Mouse (Mus musculus) kidney, adult 2 months (tissue): ENCODE data around the gene Slc44a1. TPM values are rescaled to one million over a fixed set of nuclear protein-coding genes. Genes with fewer than 3 reads are reported as not detected.

Experiments
- DNase-seq: peaks from one replicate; pipeline ENCODE4 v3.0.0; 2021
- H3K27ac ChIP-seq: fragments of 200-500 bp; 2 replicates; pipeline ENCODE4 v1.5.1; 2012; ENCODE audit warnings: low read depth, low read length, control low read depth, inconsistent platforms; ENCODE audit not compliant: insufficient read depth
- H3K27me3 ChIP-seq: fragments of 200-500 bp; replicated peaks from 2 replicates; pipeline ENCODE4 v1.6.1; 2012; ENCODE audit warnings: mild to moderate bottlenecking, moderate library complexity, low read length, inconsistent platforms; ENCODE audit not compliant: control insufficient read depth, insufficient read depth
- H3K36me3 ChIP-seq: fragments of 200-500 bp; 2 replicates; pipeline ENCODE4 v1.6.1; 2012; ENCODE audit warnings: mild to moderate bottlenecking, moderate library complexity, low read length, inconsistent platforms; ENCODE audit not compliant: control insufficient read depth, insufficient read depth
- H3K4me1 ChIP-seq: fragments of 200-500 bp; 2 replicates; pipeline ENCODE4 v1.6.1; 2011; ENCODE audit warnings: low read length; ENCODE audit not compliant: control insufficient read depth, insufficient read depth
- H3K4me3 ChIP-seq: fragments of 200-500 bp; 2 replicates; pipeline ENCODE4 v1.5.1; 2011; ENCODE audit warnings: mild to moderate bottlenecking, low read depth, low read length, control low read depth; ENCODE audit not compliant: insufficient read depth
- CTCF ChIP-seq: fragments of 200-500 bp; conservative IDR thresholded peaks from 2 replicates; pipeline ENCODE4 v1.5.1; 2011; ENCODE audit warnings: low read depth, mild to moderate bottlenecking, control low read depth, low read length, moderate library complexity, mixed read lengths; ENCODE audit not compliant: insufficient read depth, insufficient read length
- POLR2A ChIP-seq: fragments of 200-500 bp; IDR thresholded peaks from one replicate; pipeline ENCODE4 v1.6.1; 2011; ENCODE audit warnings: low read depth, low read length, control low read depth
- WGBS: fragments of 180-500 bp; shearing (Covaris S2); methylation state at CpG from one replicate; pipeline ENCODE4 v1.1.7; 2018; 5-methylcytosine and 5-hydroxymethylcytosine counted together
- polyA plus RNA-seq: library from polyadenylated mRNA; depleted of rRNA; stranded (reverse); fragments of >200 nt; gene quantifications from 2 replicates; pipeline ENCODE4 v1.2.3, GENCODE M21; 2012

Gene Slc44a1
- polyA plus RNA-seq, 1 experiment: 26.5 TPM

DNA sequence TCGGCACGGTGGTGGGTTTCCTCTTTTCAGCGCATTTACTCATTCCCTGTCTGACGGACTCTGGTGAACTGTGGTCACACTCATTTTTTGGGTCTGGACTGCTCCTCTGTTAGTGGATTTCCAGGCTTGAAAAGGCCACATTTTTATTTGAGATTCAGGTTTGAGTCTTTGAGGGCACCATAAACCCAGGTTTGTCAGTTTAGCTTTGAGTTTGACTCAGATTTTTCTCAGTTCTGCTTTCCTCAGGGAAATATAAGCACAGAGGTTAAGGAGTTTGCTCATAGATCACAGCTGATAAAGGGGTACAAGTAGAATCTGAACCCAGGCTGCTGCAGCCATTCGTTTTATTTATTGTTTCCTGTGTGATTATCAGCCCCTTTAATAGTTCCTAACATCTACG lies 180.9 kb downstream of the Slc44a1 start:
- H3K27ac ChIP-seq: peak overlapping the region; percentile 11; the same call in 1 of the 2 replicates
- no peaks in the 10 kb centered on the region for H3K27me3 ChIP-seq
- 0 out of 2 replicates have a peak, but pooled peaks cover 2% of the 10 kb centered on the region for H3K4me1 ChIP-seq
- DNase-seq: peak; percentile 49
- H3K4me3 ChIP-seq: no peak overlapping the region
- H3K36me3 ChIP-seq: no peaks in the 10 kb centered on the region
- 43% methylated on average over 6 of the region's 6 CpGs for WGBS
- no peak for TF ChIP-seq CTCF
- no peak for TF ChIP-seq POLR2A

DNA sequence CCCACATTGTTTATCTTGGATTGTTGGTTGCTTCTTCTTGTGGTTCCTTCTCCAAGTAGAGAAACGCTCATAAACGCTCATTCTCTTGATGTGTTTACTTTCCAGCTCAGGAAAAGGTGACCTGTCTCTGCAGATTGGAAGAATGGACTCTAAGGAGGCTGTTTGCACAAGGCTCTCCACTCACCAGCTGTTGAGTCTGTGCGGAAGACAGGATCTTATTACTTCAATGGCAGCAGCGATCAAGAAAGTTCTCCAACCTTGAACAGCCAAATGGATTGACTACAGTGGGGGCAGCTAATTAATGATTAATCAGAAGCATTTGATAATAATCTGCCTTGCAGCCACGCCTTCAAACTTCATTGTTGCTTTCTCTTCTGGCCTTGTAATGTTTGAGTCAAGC lies 181.3 kb downstream of the Slc44a1 start:
- no peak for DNase-seq
- H3K4me3 ChIP-seq: no peak overlapping the region
- 31% methylated on average over 5 of the region's 5 CpGs for WGBS
- peak overlapping the region; percentile 66; the same call in 1 of the 2 replicates for H3K27ac ChIP-seq
- H3K27me3 ChIP-seq: no peaks in the 10 kb centered on the region
- no peaks in the 10 kb centered on the region for H3K36me3 ChIP-seq
- 0 out of 2 replicates have a peak, but pooled peaks cover 2% of the 10 kb centered on the region for H3K4me1 ChIP-seq
- no peak for TF ChIP-seq POLR2A

DNA sequence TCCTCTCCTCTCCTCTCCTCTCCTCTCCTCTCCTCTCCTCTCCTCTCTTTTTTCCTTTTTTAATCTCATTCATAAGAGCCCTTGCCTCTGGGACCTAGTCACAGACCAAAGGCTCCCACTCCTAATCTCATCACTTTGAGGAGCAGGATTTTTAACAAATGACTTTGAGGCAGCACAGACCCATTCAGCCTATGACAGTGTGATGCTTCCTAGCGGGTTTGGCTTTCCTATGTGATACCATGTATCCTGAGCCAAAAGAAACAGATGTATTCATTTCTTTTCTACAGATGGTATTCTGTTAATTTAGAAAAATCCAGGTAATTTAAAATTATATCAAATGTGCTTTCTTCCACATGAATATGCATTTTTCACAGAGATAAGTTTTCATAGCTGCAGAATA lies 183.5 kb downstream of the Slc44a1 start:
- TF ChIP-seq POLR2A (no peak), CTCF (no peak)
- H3K4me3 ChIP-seq: no peak overlapping the region
- 0 out of 2 replicates have a peak, but pooled peaks cover 2% of the 10 kb centered on the region for H3K4me1 ChIP-seq
- 100% methylated on average over 1 of the region's 1 CpGs for WGBS
- H3K36me3 ChIP-seq: no peaks in the 10 kb centered on the region
- no peak for DNase-seq
- H3K27me3 ChIP-seq: no peaks in the 10 kb centered on the region
- H3K27ac ChIP-seq: no peak overlapping the region

DNA sequence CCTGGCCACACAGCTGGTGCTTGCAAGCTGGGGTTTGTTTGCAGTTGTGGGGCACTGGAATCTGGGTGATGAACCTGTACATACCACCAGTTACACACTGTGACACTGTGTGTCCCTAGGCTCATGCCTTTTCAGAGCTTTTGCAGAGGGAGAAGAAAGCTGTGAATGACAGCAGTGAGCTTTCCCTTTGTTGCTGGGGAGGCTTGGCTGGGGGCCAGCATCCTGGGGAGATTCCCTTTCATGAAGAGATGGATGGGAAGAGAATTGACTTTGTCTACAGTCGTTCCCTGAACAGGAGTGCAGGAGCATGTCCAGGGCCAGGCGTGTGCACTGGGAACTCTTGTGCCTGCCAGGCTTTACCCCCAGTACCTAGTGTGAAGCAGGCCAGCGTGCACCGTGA lies 184.6 kb downstream of the Slc44a1 start:
- 62% methylated on average over 4 of the region's 4 CpGs for WGBS
- no peaks in the 10 kb centered on the region for H3K27me3 ChIP-seq
- no peak overlapping the region for H3K27ac ChIP-seq
- no peak for TF ChIP-seq CTCF
- TF ChIP-seq POLR2A: no peak
- H3K4me3 ChIP-seq: no peak overlapping the region
- H3K36me3 ChIP-seq: no peaks in the 10 kb centered on the region
- peak; percentile 60 for DNase-seq
- H3K4me1 ChIP-seq: 0 out of 2 replicates have a peak, but pooled peaks cover 2% of the 10 kb centered on the region

DNA sequence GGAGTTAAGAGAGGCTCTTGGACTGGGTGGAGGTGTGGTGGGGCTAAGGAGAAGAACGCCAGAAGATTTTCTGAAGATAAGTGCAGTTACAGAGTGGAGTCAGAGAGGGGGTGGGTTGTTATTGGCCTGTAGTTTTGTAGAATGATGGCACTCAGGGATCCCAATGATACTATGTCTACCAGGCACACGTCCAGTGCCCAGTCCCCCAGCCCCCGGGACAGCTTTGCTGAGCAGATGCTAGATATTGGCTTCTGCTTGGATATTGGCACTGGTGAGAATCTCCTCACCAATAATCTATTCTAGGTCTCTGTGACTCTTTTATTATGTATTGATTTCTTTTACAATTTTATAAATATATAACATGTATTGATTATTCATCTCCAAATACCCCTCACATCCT lies 185.1 kb downstream of the Slc44a1 start:
- WGBS: 90% methylated on average over 3 of the region's 3 CpGs
- H3K27me3 ChIP-seq: no peaks in the 10 kb centered on the region

DNA sequence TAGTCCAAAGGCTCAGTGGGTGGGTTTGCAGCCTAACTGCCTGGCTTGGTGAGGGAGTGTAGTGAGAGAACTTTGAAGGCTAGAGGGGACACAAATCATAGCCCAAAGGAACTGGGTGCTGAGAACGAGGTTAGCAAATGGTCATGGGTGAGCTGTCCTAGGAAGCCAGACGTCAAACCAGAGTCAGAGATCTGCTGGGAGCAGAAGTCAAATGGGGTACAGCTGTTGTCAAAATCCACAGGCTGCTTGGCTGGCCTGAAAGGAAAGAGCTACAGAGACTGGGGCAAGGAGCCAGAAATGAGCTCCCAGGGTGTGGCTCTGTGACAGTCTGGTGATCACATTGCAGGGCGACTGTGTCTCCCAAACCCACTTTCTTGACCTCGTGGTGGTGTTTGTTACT lies 188.7 kb downstream of the Slc44a1 start:
- Histone ChIP-seq H3K27ac (peak overlapping the region; percentile 18; the same call in 1 of the 2 replicates), H3K36me3 (no peaks in the 10 kb centered on the region), H3K4me3 (no peak overlapping the region), H3K4me1 (no peaks in the 10 kb centered on the region), H3K27me3 (no peaks in the 10 kb centered on the region)
- WGBS: 27% methylated on average over 4 of the region's 4 CpGs
- peak; percentile 80 for DNase-seq
- TF ChIP-seq POLR2A: no peak
- no peak for TF ChIP-seq CTCF

More for the DNA sequence above, 185.1 kb downstream of the Slc44a1 start:
- H3K4me3 ChIP-seq: no peak overlapping the region
- H3K36me3 ChIP-seq: no peaks in the 10 kb centered on the region
- no peak overlapping the region for H3K27ac ChIP-seq
- TF ChIP-seq POLR2A (no peak), CTCF (no peak)
- DNase-seq: no peak
- 0 out of 2 replicates have a peak, but pooled peaks cover 2% of the 10 kb centered on the region for H3K4me1 ChIP-seq

DNA sequence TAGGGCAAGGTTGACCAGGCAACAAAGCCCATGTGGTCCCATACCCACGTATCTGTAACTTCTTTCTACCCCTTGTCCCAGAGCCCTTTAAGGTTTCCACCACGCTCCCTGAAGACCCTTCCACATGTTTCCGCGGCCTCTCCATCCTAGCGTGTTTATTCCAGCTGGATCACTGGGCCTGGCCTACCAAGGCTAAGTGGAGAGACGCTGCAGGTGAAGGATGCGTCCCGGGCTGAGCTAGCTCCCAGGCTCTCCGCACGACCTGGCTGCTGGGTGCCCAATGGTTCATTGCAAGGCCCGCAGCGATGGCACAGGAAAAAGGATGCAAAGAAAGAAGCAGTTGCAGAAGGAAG lies 190.7 kb downstream of the Slc44a1 start:
- DNase-seq: no peak
- Histone ChIP-seq H3K36me3 (no peaks in the 10 kb centered on the region), H3K27ac (peak overlapping the region; percentile 15), H3K27me3 (no peaks in the 10 kb centered on the region), H3K4me3 (peak overlapping the region; percentile 86), H3K4me1 (no peaks in the 10 kb centered on the region)
- 26% methylated on average over 12 of the region's 12 CpGs for WGBS
- TF ChIP-seq CTCF (no peak), POLR2A (no peak)
